Mouse (Mus musculus) myocyte (in vitro differentiated cells): Measurements from ENCODE around the gene Med24.

ENCODE experiments used
- CEBPB ChIP-seq: IDR thresholded peaks from 2 replicates; pipeline ENCODE4 v1.6.1; 2011; ENCODE audit warnings: mild to moderate bottlenecking, moderate library complexity; ENCODE audit not compliant: poor library complexity, insufficient read depth, severe bottlenecking
- E2F4 ChIP-seq: IDR thresholded peaks from one replicate; pipeline ENCODE4 v1.6.1; 2011; ENCODE audit warnings: mild to moderate bottlenecking, control low read depth, moderate library complexity; ENCODE audit not compliant: insufficient read depth
- MAX ChIP-seq: IDR thresholded peaks from one replicate; pipeline ENCODE4 v1.6.1; 2011; ENCODE audit warnings: low read depth, mild to moderate bottlenecking, control low read depth
- MYOD1 ChIP-seq, 3 experiments: IDR thresholded peaks; one replicate each; pipeline ENCODE4 v1.6.1; 2011; ENCODE audit warnings: control low read depth in 2 of 3, low read depth in 2 of 3, mild to moderate bottlenecking in 2 of 3, moderate library complexity in 1 of 3; ENCODE audit not compliant: insufficient read length in 2 of 3, control insufficient read depth in 1 of 3
- MYOG ChIP-seq, 3 experiments: IDR thresholded peaks; one replicate each; pipeline ENCODE4 v1.6.1; 2011; ENCODE audit warnings: control low read depth in 2 of 3, low read depth in 2 of 3, mild to moderate bottlenecking in 2 of 3; ENCODE audit not compliant: insufficient read length in 2 of 3, control insufficient read depth in 1 of 3, insufficient read depth in 1 of 3
- POLR2A ChIP-seq: IDR thresholded peaks from one replicate; pipeline ENCODE4 v1.6.1; 2011; ENCODE audit warnings: low read depth, mild to moderate bottlenecking, control low read depth, moderate library complexity; ENCODE audit not compliant: insufficient read length
- POLR2AphosphoS2 ChIP-seq: IDR thresholded peaks from one replicate; pipeline ENCODE4 v1.6.1; 2011; ENCODE audit warnings: low read depth, control low read depth; ENCODE audit not compliant: insufficient read length
- REST ChIP-seq: IDR thresholded peaks from one replicate; pipeline ENCODE4 v1.6.1; 2011; ENCODE audit warnings: mild to moderate bottlenecking, control low read depth, moderate library complexity; ENCODE audit not compliant: insufficient read depth, insufficient read length
- TCF12 ChIP-seq: IDR thresholded peaks from one replicate; pipeline ENCODE4 v1.6.1; 2011; ENCODE audit warnings: mild to moderate bottlenecking, control low read depth; ENCODE audit not compliant: poor library complexity, insufficient read depth, severe bottlenecking
- TCF3 ChIP-seq: IDR thresholded peaks from one replicate; pipeline ENCODE4 v1.6.1; 2011; ENCODE audit warnings: low read depth, control low read depth; ENCODE audit not compliant: insufficient read length
- USF1 ChIP-seq: IDR thresholded peaks from one replicate; pipeline ENCODE4 v1.6.1; 2011; ENCODE audit warnings: low read depth, mild to moderate bottlenecking, control low read depth, moderate library complexity

GRCm38 (mm10) chr11:98705021-98705420 is 24.2 kb downstream of the Med24 start:
- TF ChIP-seq MYOG (IDR thresholded peaks at IDR 0.05; ENCODE audit: control insufficient read depth in 1 of 3, insufficient read depth in 1 of 3, insufficient read length in 2 of 3, low read depth in 2 of 3): no peak
- TF ChIP-seq POLR2A: no peak
- no peak for TF ChIP-seq REST
- no peak for TF ChIP-seq MAX
- no peak for TF ChIP-seq TCF12
- TF ChIP-seq E2F4: no peak
- TF ChIP-seq USF1: no peak
- TF ChIP-seq POLR2AphosphoS2: no peak
- TF ChIP-seq MYOD1 (IDR thresholded peaks at IDR 0.05; ENCODE audit: control insufficient read depth in 1 of 3, insufficient read length in 2 of 3, low read depth in 2 of 3): no peak
- TF ChIP-seq CEBPB: no peak
- TF ChIP-seq TCF3: no peak
